Mouse (Mus musculus): ENCODE measurements around the gene Tmem211.

The Tmem211 gene

DNA sequence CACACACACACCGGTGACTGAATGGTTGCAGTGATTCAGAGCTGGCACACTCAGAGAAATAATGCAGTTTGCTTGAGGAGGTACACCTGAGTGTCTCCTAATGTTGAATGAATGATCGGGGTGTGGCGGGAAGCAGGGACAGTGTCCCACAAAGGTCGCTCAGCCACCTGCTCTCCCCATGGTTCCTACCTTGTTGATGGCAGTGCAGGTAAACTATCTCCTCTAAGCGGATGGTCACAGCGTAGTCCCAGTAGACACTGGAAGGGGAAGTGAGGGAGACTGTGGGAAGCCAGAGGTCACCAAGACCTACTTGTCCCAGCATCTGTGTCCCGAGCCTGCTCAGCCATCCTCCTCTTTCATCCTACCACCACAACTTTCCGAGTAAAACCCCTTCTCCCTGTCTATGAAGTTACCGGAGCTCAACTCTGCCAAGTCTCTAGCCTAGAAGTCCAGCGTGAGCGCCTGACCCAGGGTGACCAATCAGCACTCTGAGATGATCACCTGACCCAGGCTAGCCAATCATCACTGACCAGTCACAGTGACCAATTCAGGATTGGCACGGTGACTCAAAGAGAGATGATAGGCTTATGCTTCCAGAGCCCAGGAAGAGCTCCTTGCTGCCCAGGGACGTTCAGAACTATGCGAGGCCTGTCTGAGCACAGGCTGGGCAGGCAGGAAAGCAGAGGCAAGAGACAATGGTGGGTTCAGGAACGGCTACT, 53.6 kb downstream of the Tmem211 start:
- peak; percentile 92 for DNase-seq

GRCm38 (mm10) chr5:113281557-113281956, 54.8 kb downstream of the Tmem211 start:
- DNase-seq = no peak

GRCm38 (mm10) chr5:113283726-113284125, 57.0 kb downstream of the Tmem211 start:
- DNase-seq = no peak

DNA sequence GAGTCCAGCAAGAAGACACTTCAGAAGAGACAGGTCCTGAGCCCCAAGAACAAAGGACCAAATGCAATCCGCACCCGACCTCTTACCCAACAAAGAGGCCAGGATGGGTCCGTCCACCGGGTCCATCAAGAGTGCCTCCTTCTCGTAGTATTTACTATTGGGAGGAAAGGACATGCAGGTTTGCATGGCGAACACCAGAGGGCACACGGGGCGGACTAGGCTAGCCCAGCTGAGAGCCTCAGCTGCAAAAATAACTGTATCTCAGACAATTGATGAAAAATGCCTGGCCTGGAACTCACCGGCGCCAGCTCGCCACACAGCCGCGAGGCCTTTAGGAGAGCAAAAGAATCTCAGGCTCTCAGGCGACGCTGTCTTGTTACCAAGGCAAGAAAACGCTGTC, 58.8 kb downstream of the Tmem211 start:
- no peak for DNase-seq

GRCm38 (mm10) chr5:113286048-113286447, 59.3 kb downstream of the Tmem211 start:
- DNase-seq = no peak

DNA sequence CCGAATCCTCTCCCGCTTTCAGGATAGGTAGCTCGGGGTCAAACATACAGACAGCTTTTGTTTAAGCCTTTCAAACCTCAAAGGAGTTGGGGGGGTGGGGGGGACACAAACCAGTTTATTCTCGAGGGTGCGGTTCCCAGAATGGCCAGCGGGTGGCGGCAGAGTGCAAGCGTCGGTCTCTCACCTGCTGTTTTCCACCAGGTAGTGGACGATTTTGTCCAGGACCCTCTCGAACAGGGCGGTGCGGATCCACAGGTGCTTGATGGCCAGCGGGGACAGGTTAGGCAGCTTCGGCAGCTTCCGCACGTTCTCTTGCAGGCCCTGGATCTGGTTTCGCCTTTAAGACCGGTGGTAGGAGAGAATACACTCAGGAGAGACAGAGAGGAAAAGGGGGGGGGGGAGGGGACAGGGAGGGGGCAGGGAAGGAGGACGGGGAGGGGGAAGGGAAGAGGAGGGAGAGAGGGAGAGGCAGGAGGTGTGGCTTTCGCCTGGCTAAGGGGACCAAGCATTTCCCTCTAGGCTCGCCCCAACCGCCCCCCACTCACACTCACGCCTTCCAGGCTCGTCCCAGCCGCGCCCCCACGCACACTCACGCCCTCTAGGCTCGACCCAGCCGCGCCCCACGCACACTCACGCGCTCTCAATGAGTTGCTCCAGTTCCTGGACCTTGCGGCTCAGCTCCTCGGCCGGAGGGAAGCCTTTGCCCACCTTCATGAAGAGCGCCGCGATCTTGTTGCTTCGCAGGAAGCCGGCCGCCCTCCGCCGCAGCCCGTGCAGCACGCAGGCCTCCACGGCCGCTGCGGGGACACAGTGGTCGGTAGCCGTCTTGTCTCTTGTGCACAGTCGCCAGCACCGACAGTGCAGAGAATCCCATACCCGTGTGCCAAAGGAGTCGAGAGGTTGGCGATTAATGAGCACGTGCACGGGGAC, 60.1 kb downstream of the Tmem211 start:
- no peak for DNase-seq

- no peak for DNase-seq
These were observed 61.1 kb downstream of the Tmem211 start for GRCm38 (mm10) chr5:113287762-113288161.

- no peak for DNase-seq
These were observed 61.8 kb downstream of the Tmem211 start for GRCm38 (mm10) chr5:113288490-113288889.

Data from heart, adult 11 months (tissue).